Mouse (Mus musculus) c-Kit-positive CD71-positive TER-119-negative erythroid progenitor cells, embryonic 14.5 days (primary cell): ENCODE data around the gene Olfr322.
"Not testable (repeated sequence)": the region's sequence is repeated elsewhere in the genome, so short reads cannot be mapped to it uniquely, and the experiment has no call there.

ENCODE experiments used
- DNase-seq: peaks from one replicate; pipeline ENCODE4 v3.0.0-alpha.2; 2013; ENCODE audit warnings: low read depth

Gene Olfr322

GRCm38 (mm10) chr11:58658596-58658995 lies at the start of gene Olfr322:
Gene Olfr322 (plus strand): TSS chr11:58658782.
- no peak for DNase-seq

DNA sequence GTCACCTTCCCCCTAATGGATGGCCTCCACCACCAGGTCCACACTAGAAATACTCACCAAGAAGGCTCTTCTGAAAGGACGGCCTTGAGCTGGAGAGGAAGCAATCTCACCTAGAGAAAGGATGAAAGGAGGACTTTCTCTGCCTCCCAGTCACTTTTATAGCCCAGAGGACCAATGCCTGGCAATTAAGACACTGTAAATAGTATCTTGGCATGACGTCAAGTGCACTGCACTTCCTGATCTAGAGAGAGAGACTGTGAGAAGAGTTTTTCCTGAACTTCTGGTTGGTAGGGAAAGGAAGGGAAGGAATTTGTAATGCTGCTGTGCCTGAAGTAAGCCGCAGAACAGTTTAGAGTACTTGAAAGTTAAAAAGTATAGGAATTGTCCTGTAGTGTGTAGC lies 45.2 kb upstream of the Olfr322 start:
- DNase-seq: no peak

GRCm38 (mm10) chr11:58614526-58614925 lies 44.1 kb upstream of the Olfr322 start:
- DNase-seq: no peak

DNA sequence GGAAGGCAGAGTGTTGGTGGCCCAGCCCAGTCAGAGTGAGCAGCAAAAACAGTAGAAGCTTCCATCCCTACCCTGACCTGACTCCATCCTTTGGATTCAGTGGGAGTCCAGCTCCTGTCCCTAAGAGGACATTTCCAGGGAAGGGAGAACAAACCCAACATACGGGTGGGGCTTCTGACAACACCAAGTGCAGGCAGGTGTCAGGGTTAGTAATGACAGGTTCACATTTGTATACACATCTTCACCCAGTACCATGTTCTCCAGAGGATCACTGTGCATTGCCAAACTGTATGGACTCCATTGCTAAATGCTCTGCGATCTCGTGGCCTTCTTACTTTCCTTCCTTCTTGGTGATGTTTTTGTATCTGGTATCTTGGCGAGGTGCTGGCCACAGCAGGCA lies 42.6 kb upstream of the Olfr322 start, which contains the start of gene 2210407C18Rik:
2210407C18Rik (minus strand) TSS at position 101 of the 400 bp plus-strand sequence.
- DNase-seq: no peak

DNA sequence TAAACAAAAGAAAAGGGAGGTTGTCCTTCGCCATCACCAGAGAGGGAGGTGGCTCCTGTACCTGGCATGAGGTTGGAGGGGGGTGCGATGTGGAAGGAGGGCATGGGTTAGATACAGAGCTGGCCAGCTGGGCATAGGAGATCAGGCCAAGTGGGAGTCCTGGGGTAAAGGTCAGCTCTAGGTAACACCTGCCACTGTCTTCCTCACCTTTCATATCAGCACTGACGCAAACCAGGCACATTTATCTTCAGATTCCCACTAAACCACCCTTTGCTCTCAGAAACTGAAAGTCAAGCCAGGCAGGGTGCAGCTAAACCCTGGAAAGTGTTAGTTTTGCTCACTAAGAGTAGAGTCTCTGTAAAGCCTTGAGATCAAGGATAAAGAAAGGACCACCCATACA lies 40.2 kb upstream of the Olfr322 start:
- DNase-seq: no peak

GRCm38 (mm10) chr11:58618793-58619192 lies 39.8 kb upstream of the Olfr322 start:
- no peak for DNase-seq

- no peak for DNase-seq
These were observed 32.4 kb upstream of the Olfr322 start for GRCm38 (mm10) chr11:58626146-58626545.

DNA sequence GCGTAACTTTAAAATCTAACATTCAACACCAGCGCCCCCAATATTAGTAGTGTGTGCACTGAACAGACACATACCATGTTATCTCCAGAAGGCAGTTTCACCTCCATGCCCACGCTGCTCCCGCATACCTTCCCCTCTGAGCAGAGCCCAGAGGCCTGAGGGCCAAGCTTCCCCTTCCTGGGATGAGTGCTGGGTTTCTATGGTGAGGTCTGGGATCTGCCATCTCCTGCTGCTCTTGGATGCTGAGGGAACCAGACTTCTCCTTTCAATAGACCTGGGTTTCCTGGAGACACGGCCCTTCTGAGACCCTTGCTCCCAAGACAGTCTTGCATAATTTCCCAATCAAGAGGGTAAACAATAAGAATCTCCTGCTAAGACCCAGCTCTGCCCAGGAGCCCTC lies 28.2 kb upstream of the Olfr322 start, which contains the start of gene Olfr323:
Olfr323 (minus strand) TSS at position 101 of the 400 bp plus-strand sequence.
- DNase-seq: no peak

GRCm38 (mm10) chr11:58634878-58635277 lies 23.7 kb upstream of the Olfr322 start:
- no peak for DNase-seq

- peak; percentile 57 for DNase-seq
These were observed 22.1 kb upstream of the Olfr322 start for GRCm38 (mm10) chr11:58636376-58636977.

DNA sequence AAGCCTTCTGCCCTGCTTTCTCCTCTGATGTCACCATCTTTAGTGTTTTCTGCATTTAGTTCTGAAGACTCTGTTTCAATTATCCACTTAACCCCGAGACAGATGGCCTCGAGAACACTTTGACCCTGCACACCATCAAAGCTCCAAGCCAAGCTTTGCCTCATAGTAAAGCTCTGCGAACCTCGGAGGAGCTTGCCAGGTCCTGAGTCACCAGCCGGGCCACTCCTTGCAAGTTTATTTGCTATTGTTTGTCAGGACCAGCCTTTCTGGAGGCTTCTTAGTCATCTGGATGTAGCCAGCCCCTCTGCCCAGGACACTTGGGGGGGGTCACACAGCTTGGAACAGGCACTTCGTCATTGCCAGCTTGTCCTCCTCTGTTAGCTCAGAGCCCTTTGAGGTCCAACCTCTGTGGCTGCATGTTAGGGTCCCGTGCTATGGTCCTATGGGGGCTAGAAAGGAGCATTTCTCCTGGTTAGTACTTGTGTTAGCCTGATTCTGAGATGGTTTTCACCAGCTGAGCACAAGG lies 20.3 kb upstream of the Olfr322 start:
- DNase-seq: no peak

DNA sequence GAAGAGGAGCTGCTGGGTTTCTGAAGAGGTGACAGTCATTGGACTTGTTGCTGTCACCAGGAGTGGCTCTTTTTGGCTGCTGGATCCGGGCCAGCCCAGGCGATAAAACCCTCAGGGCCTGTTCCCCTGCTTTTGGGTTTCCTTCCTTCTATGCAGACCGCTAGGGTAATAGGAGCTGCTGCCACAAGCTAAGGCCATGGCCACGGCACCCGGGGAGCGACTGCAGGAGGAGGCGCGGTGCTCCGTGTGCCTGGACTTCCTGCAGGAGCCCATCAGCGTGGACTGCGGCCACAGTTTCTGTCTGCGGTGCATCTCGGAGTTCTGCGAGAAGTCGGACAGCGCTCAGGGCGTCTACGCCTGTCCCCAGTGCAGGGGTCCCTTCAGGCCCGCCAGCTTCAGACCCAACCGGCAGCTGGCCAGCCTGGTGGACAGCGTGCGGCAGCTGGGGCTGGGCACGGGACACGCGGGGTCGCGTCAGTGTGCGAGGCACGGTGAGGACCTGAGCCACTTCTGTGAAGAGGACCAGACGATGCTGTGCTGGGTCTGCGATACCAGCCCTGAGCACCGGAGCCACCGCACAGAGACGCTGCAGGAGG lies 18.2 kb upstream of the Olfr322 start, which contains the start of gene Trim58:
Trim58 (plus strand) TSS at position 194 of the 596 bp plus-strand sequence.
- peak; percentile 48 for DNase-seq

- DNase-seq: peak; percentile 70
These were observed 17.5 kb upstream of the Olfr322 start for GRCm38 (mm10) chr11:58641057-58641456.

- DNase-seq: peak; percentile 87
These were observed 16.8 kb upstream of the Olfr322 start for GRCm38 (mm10) chr11:58641638-58642358.

GRCm38 (mm10) chr11:58643350-58643749 lies 15.2 kb upstream of the Olfr322 start:
- DNase-seq: peak; percentile 91

DNA sequence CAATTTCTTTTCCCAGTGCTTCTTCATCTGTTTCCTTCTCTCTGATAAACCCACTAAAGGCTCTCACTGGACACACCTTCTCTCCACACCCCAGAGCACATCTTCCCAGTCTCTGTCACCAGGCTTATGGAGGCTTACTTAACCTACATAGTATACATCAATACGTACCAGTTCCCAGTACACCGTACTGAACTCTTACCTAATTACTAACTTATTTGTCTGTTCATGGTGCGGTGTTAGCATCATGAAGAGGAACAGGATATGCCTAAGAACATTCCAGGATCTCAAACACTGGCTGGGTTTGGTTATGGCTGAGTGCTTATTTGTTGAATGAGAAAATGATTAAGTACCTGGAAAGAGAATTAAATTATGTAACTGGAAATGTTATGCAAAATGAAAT lies 3.4 kb upstream of the Olfr322 start:
- no peak for DNase-seq

GRCm38 (mm10) chr11:58669252-58669651 lies 10.7 kb downstream of the Olfr322 start:
- DNase-seq: no peak

DNA sequence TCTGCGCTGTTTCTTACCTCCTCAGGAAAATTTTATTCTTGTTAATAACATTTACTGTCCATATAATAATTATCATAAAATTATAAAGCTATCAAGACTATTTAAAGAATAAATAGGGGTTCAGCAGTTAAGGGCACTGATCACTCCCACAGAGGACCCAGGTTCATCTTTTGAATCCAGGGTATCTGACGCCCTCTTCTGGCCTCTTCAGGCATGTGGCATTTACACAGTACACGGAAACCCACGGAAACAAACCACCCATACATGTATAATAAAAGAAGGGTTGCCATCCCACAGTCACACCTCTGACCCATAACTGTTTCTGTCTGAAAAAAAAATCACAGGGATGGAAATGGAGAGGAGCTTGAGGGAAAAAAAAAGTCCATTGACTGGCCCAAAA lies 13.2 kb downstream of the Olfr322 start:
- no peak for DNase-seq

GRCm38 (mm10) chr11:58680799-58681198 lies 22.2 kb downstream of the Olfr322 start, which contains the start of gene Olfr320:
Gene Olfr320 (plus strand): TSS chr11:58681099.
- DNase-seq: no peak

DNA sequence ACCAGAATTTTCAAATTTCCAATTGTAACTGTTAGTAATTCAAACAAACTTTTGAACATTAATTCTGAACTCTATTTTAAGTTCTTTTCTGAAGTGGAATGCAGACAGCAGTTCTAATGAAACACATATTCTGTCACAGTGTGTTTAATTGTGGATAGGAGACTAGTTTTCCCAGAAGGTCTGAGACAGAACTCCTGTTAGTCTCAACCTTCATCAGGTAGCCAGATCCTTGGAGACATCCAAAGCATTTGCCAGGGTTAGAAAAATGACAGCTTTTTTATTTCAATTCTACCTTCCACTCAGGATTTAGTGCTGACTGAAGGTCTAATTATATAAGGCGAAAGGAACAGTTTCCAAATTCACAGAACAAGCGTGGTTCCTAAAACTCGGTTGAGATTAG lies 40.3 kb downstream of the Olfr322 start, which contains the start of gene Olfr319:
Olfr319 (plus strand) TSS at position 301 of the 400 bp plus-strand sequence.
- no peak for DNase-seq

- DNase-seq: no peak
These were observed 50.5 kb downstream of the Olfr322 start for GRCm38 (mm10) chr11:58709086-58709485.

- DNase-seq: not testable (repeated sequence)
These were observed 59.1 kb downstream of the Olfr322 start for GRCm38 (mm10) chr11:58717723-58718122.
